Mouse (Mus musculus) adrenal gland, postnatal 36 days (tissue): ENCODE measurements around the gene Ces1a. TPM values are rescaled to one million over a fixed set of nuclear protein-coding genes. Genes with fewer than 3 reads are reported as not detected.

ENCODE experiments used
- DNase-seq, 2 experiments: peaks; one replicate each; pipeline ENCODE4 v3.0.0; 2021; ENCODE audit warnings: mixed read lengths in 1 of 2
- long read RNA-seq, 2 experiments: library from polyadenylated mRNA; stranded (forward); transcript quantifications; one replicate each; pipeline ENCODE4 v2.0.0; 2021; ENCODE audit warnings: borderline sequencing depth in 2 of 2
- total RNA-seq, 2 experiments: library from RNA; stranded (reverse); gene quantifications; 2 replicates each; pipeline ENCODE4 v1.2.3; 2021

The Ces1a gene
- total RNA-seq: not detected
- long read RNA-seq, experiment 1: 0 reads
- long read RNA-seq, experiment 2: 0 reads

DNA sequence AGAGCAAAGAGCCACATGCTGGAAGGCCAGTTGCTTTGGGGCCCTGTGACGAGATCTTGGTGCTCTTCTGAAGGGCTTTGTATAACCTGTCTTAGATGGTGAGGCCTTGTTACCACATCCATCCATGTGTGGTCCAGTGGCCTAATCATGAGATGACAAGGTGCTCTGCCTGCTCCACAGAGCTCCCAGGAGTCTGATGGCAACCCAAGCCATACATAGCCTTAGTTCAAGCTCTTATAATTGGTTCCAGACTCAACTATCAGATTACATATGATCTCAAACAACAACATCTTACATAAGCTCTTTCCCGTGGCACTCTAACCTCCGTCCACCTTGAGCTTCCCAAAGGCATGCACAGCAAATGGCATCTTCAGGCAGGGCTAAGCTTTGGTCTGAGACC is at the start of gene Ces1a:
Ces1a (minus strand) TSS at position 101 of the 400 bp plus-strand sequence.
- DNase-seq: no peak

DNA sequence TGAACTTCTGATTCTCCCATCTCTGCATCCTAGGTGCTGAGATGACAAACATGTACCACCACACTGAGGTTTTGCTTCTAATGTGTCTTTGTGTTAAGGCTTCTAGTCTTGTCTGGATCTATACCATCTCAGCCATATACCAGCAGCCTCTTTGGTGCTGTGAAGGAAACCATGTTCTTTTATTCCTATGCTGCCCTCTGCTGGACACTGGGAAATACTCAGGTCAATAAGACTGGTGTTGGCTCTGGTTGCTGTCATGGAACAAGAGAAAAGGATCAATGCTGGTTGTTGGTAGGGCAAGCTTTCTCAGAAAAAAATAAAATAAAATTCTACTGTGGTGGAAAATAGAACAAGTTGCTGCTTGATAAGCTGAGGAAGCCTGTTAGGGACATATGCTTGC is 47.4 kb upstream of the Ces1a start:
- peak; percentile 14 to 46 for DNase-seq

DNA sequence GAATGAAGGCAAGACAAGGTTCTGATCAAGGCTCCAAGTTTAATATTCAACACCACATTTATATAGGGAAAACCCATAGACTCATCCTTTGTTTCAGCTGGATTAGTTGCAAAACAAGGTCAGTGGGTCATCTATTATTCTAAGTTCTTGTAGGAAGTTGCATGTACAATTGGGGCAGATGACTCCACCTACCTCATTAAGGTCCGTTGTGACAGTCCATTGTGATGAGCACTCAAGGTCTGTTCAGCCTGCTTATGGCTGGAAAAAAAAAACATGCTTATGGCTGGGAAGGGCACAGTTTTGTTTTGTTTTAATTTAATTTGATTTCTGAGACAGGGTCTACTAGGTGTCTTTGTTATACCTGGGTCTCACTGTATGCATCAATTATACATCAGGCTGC is 43.3 kb upstream of the Ces1a start:
- DNase-seq: no peak

DNA sequence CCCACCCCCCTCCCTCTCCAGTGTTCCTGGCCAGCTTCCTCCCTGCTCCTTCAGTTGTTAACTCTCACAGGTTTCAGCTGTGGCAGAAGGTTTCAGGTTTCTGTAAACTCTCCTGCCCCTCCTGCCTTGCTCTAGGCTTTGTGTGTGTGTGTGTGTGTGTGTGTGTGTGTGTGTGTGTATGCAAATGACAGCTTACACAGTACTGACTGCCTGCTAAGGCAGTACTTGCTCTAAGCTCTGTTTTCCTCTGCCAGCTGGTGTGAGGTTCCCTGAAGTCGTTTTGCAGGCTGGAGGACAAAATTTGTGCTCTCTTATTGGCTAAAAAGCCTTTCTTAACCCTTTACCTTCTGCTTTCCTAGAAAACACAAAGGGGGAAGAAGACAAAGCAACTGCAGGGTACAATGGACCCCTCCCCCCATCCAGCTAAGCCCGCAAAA is 40.7 kb upstream of the Ces1a start:
- DNase-seq: no peak

DNA sequence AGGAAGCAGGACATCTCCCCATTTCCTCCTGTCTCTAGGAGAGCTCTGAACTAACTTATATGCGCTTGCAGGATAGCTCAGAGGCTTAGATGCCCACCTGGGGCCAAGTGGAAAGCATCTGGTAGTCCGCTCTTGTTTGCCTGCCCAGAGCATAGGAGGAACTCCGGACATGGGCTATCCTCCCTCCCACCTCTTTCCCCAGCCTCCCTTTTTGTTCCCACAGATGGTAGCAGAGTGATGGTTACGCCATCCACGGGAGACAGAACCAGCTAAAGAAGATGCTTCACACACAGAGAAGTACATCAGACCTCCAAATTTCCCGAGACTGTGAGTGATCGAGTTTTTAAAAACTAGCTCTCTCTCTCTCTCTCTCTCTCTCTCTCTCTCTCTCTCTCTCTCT is 40.2 kb upstream of the Ces1a start:
- DNase-seq: no peak

DNA sequence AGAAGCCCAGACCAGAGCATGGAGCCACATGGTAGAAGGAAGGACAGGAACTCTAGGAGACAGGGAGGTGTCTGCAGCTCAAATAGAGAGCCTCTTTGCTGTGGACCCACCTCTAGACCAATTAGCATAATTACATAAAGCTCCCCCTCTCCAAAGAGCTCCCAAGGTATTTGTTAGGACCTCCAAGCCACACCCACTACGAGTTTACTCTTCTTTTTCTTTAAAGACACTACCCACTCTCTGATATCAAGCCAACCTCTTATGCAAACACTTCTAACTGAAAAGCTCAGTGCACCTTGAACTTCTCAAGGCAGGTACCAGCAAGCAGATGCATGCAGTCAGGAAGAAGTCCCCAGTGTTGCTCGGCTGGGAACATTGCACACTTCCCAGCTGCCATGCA is 31.9 kb upstream of the Ces1a start, which contains the start of gene Ces1b:
Ces1b (minus strand) TSS at position 131 of the 400 bp plus-strand sequence.
- DNase-seq: no peak

DNA sequence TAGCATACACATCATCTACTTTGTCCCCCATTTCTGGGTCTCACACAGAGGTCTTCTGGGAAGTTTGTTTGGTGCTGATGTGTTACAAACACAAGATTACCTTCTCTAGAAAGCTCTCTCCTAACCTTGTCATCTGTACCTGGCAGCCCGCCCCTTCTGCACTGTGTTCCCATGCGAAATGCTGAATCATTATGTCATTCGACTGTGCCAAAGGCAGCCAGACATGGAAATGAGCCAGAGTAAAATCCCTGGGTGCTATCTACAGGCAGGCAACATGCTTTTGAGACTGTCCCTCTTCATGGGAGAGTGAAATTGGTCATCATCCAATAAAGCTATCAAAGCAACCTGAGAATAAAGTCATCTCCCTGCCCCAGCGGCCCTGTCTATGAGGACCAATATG is 27.3 kb upstream of the Ces1a start:
- DNase-seq: peak in 1 of 2 experiments; percentile 16

DNA sequence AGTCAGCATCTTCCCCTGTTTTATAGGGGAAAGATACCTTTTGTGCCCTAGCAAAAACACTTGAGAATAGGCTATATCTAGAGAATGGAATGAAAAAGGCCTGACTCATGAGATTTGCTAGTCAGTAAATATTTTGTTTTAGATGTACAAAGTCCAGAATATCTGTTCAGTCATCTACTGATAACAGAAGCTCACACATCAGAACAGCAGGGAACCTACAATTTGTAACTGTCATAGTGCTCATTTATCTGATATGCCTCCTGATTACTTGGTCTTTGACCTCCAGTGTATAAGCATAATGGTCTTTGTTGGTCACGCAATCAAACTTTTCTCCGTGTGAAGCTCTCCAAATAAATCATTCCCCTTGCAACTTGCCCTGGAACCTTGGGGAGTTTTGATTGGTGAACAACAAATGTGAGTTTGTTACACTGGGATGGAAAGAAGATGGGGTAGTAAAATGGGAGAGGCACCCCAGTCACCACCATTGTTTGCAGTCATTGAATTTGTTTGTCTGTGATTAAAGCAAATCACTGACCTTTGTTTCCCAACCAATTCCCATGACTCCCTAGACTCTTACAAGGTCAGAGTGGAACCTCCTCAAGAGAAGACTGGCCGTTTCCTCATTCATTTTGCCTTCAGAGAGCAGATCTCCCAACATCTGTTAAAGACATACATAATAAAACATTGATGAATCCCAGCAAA is 15.6 kb upstream of the Ces1a start:
- DNase-seq: no peak

DNA sequence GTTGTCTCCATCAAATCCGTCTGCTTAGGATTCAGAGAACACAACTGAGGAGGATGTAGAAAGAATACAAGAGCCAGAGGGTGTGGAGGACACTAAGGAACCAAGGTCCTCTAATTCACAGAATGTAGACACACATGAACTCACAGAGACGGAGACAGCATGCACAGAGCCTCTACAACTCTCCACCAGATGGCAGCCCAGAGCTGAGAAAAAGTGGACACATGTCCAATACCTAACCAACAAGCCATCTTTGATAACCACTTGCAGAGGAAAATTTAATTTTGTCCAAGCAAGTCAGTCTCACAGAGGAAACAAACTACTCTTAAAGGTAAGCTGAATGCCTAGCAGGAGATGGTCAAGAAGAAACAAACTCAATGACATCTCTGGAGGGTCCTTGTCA is 11.2 kb upstream of the Ces1a start:
- DNase-seq: peak; percentile 50 to 68

DNA sequence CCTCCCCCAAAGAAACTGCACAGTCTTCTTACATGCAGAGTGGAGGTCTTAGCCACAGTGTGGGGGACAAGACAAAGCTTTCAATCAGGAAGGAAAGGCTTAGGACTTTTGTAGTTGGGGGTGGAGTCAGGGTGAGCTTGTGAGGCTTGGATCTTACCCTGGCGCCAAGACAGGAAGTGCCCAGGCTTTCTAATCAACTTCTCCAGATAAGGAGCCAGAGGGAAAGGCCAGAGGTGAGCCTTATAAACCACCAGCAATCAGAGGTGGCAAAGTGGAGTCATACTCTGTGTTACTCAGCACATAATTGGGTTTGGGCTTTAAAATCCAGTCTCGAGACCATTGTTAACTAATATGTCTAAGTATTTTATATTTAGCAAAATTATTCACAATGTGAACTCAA is 7.2 kb upstream of the Ces1a start:
- DNase-seq: no peak

DNA sequence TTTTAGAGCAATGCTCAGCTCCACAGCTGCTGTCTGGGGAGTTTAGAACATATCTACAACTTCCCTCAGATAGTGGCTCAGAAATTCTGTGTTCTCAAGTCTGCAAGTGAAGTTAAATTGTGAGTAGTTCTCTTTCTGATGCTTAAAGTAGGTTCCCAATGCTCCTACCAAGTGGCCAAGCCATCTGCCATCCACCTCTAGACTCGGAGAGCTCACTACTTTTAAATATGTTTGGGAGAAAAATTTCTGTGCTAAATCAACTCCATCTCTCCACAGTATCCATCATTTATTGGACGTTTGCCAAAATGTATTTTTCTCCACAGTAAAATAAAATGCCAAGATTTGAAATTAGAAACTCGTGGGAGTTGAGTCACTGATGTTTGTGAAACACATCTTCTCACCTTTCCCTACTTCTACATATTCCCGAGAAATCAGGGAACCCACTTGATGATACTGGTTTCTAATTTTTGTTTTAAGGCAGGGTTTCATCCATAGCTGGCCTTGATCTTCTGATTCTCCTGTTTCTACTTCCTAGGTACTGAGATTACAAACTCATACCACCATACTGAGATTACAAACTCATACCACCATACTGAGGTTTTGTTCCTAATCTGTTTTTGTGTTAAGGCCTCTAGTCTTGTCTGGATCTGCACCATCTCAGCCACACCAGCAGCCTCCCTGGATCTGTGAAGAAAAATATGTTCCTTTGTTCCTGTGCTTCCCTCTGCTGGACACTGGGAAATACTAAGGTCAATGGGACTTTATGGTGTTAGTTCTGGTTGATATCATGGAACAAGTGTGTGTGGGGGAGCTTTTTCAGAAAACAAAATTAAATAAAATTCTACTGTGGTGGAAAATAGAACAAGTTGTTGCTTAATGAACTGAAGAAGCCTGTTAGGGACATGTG is 771 bp upstream of the Ces1a start:
- no peak for DNase-seq

DNA sequence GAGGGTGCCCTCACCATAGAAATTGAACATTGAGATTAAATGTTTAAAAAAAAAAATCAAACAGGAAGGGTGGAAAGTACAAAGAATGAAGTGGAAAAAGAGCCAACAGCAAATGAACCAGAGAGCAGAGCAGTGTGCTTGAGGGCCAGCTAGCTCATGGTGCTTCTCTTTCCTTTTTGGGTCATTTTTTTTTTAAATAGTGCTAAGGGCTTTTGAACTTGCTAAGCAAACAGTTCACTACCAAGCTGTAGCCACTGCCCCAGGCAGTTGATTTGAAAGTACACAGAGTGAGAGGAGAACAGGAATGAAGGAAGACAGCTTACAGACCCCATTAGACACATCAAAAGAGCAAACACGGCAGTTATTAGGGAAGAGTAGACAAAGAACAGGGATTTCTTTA is 4.9 kb downstream of the Ces1a start:
- DNase-seq: no peak

DNA sequence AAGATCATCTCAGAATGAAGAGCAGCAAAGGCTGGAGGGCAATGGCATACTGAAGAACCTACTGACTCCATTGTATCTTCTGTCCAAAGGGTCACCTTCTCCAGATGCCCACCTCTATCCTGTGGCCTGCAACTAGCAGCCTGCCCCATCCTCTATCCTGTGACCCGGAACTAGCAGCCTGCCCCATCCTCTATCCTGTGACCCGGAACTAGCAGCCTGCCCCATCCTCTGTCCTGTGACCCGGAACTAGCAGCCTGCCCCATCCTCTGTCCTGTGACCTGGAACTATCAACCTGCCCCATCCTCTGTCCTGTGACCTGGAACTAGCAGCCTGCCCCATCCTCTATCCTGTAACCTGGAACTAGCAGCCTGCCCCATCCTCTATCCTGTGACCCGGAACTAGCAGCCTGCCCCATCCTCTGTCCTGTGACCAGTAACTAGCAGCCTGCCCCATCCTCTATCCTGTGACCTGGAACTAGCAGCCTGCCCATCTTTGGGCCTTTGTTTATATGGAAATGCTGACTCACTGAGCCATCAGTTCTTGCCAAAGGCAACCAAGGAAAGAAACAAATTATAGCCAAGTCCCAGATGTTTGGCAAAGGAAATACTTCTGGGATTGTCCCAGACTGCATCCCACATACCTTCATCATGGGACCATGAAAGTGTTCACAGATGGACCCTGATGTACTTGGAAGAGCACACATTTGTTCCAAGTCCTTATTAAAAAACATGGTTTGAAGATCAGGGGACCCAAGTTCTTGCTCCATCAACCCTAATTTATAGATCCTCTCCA is 7.0 kb downstream of the Ces1a start:
- DNase-seq: no peak

DNA sequence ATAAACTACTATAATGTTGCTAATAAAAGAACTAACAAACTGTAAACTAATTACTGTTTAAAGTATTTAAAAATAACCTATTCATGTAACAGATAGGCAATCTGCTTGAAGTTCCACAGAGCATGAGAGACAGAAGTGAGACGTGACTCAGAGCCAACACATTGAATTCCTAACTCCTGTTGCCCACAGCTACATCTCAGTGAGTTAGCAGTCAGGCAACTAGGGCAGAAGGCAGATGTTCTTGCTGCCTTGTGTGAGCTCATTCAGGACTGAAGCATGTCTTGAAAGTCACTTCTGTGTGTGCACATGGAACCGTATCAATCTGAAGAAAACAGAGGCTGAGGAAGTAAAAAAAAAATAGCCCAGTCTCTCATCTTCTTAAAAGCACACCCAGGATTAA is 7.7 kb downstream of the Ces1a start:
- DNase-seq: no peak

DNA sequence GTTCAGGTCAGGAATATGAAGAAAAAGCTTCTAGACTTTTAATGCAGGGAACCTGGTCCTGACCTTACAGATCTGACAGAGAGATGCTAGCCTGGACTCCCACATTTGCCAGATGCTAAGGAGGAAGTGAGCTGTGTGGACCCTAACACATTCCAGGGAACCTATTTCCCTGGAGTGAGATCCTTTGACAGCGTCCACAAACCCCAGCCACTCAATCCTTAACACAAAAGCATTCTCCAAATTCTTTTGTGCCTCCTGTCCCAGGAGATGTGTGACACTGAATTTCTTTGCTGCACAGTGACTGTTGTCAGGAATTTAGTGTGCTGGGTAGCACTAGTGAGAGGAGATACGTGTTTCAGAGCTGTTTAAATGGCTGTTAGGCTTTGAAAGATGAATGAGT is 9.2 kb downstream of the Ces1a start:
- no peak for DNase-seq

DNA sequence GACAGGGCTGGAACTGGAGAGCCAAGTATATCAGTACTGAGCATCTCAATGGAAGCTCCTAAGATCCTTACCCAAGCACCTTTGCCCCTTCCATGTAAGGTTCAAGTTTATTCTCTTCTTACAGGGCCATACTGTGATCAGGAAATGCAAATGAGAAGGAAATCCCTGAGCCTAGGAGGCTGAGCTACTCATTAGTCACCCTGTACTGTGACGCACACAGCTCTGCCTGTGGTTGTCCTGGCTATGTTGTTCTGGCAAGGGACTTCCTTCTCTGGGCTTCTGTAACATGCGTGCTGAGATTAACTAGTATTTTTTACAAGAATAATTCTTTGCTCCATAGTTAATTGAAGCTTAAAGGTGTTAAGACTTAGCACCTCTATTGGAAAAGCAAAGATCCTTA is 17.3 kb downstream of the Ces1a start:
- DNase-seq: no peak

DNA sequence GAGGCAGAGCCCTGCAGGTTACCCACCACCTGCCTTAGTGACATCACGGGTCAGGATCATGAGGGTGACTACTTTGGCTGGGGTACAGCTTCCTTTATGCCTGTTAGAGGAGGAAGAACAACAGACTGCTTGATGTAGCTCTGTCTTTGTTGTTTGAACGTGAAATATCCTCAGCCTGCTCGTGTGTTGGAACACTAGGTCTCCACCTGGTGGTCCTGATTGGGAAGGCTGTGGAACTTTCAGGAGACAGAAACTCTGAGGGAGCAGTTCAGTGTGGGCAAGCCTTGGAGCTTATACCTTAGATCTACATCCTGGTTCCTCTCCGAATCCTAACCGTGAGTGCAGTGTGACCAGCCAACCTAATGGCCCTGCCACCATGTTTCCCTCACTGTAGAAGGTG is 26.3 kb downstream of the Ces1a start:
- DNase-seq: no peak

DNA sequence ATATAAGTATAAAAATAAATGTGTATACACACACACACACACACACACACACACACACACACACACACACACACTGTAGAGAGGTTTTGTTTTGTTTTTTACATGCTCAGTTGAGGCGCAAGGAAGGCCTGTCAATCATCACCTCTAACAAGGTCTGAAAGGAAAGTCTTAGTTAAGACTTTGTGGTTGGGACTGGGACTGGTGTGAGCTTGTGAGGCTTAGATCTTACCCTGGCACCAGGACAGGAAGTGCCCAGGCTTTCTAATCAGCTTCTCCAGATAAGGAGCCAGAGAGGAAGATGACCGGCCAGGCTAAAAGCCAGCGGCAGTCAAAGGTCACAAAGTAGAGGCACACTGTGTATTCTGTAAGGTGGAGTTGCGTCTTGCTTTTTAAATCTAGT is 33.7 kb downstream of the Ces1a start:
- DNase-seq: no peak

DNA sequence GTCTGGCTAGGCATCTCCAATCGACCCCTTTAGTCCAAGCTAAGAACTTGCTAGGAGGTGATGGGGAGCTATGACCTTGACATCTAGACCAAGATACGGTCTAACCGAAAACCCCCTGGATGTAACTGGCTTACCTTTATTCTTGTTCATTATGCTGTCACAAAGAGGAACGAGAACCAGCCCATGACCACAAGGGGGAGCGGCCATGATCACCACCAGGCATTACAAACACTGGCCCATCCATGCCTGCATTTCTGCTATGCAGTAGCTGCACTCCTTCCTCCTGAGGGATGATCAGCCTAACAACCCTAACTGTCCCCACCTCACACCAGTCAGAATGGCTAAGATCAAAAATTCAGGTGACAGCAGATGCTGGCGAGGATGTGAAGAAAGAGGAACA is 35.8 kb downstream of the Ces1a start:
- no peak for DNase-seq

DNA sequence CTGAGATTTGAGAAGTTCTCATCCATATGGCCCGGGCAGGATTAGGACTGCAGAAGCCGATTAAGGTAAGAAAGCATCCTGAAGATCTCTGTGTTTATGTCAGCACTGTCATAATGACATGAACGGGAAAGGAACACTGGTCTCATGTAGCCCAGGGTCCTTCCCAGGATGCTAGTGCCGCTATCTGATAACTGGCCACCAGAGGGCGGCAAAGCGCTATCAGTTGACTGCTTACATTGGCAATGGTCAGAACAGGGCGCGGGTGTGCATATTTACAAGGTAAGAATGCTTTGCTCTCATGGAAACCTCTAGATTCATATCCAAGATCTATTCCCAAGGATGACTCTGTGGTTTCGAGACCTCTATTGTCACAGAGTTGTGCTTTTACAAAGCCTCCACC is 36.6 kb downstream of the Ces1a start:
- peak; percentile 85 for DNase-seq

DNA sequence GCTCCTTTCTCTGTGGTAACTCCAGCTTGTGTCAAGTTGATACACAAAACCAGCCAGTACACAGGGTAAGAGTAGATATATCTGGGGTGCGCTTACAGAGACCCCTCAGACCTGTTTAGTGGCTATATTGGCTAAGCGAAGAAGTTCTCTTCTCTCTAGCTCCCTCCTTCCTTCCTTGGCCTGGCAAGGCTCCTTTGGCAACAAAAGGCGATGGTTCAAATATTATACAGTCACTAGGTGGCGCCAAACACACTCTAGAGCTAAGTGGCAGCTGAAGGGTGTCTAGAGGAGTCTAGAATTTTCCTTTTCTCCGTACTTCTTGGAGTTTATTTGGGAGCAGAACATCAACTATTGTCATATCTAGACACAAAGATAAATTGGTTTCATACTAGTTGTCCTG is 37.7 kb downstream of the Ces1a start:
- DNase-seq: peak; percentile 31 to 40

DNA sequence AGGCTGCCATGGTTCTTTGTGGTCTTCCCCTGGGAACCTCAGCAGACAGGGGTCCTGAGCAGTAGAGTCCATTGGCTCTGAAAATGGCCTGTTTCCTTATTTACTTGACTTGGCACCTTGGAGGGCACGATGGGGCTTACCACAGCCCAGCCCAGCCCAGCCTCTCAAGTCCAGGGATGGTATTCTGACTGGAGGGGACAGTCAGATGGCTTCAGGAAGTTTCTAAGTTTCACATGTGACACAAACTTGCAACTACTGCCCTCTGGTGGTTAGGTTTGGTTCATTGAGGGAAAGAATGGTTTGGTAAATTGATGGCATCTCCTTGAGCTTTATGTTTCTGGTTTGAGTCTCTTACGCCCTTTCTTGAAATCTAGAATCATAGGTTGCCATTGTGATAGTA is 49.4 kb downstream of the Ces1a start:
- DNase-seq: peak; percentile 2 to 55

DNA sequence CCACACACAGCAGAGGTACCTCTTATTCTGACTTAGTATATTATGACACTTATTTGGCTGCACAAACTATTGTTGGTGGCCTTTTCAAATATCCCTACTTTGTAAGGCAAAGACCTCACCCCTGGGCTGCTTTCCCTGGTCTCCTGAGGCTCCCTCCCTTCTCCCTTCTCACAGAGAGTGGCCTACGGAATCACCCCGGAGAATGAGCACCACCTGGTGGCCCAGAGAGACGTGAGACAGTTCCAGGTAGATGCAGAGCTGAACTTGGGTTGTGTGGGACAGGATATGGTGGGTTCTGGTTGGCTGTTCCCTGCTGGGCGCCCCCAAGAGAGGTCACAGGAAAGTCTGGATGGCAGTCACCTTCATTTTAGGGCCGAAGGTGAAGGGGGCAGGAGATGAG is 51.2 kb downstream of the Ces1a start:
- peak; percentile 55 to 58 for DNase-seq
